Mouse (Mus musculus) spleen, postnatal 36 days (tissue): ENCODE results near the gene Spindoc.

Source experiments
- DNase-seq, 2 experiments: peaks; one replicate each; pipeline ENCODE4 v3.0.0; 2022; ENCODE audit warnings: low spot score in 2 of 2, mixed read lengths in 1 of 2

The Spindoc gene

DNA sequence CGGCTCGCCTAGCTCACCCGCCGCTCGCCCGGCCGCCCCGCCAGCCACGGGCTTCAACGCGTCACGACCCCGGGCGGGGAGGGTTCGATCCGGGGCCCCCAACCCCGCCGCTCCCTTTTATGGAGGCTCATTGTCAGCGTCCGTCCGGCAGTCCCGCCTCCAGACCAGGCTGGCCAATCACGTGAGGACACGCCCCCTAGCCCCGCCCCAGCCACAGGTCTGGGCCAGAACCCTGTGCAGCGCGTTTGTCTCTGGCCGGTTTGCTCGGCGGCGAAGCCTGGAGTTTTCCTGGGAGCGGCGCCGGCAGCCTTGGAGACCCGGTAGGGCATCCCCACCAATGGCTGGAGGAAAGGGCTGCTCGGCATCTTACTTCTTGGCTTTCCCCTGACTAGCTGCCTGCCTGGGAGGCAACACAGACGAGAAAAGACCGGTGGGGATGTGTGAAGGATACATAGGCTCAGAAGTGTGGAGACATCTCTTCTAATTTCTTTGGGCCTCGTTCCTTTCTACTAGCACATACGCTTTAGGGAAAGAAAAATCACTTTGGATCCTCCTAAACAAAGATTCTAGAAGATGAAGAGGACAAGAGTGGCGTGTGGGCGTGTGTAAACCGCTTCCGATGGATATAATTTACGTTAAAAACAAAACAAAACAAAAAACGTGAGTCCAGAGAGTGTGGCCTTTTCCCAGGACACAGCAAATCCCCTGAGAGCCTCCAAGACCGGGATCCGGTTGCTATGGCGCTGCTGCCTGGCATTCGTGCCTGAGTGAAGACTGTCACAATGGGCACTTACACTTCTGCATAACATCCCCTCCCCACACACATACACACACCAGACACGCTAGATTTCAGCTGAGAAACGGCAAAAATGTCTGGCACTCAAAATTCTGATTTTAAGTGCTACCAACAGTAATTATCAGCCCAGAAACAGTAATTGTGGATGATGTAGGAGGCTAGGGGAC lies at the start of gene Spindoc:
TSS of gene Spindoc (minus strand) at position 92 of the 963 bp plus-strand sequence.
- DNase-seq = peak; percentile 94 to 96

DNA sequence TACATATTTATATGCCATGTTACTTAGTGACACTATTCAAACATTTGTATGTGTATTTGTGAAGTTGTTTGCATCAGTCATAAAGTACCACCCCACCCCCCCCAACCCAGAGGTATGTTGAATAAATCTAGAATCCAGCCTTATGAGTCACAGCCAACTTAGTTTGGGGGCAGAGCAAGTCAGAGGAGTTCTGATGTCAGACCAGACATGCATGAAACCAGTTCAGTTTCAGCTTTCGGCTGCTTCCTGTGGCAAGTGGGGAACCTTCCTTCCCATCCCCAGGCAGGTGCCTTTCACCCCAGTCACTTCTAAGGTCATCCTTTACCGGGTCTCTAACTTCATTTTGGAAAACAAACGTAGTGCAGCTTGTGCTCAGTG lies 42.6 kb upstream of the Spindoc start:
- DNase-seq = no peak

DNA sequence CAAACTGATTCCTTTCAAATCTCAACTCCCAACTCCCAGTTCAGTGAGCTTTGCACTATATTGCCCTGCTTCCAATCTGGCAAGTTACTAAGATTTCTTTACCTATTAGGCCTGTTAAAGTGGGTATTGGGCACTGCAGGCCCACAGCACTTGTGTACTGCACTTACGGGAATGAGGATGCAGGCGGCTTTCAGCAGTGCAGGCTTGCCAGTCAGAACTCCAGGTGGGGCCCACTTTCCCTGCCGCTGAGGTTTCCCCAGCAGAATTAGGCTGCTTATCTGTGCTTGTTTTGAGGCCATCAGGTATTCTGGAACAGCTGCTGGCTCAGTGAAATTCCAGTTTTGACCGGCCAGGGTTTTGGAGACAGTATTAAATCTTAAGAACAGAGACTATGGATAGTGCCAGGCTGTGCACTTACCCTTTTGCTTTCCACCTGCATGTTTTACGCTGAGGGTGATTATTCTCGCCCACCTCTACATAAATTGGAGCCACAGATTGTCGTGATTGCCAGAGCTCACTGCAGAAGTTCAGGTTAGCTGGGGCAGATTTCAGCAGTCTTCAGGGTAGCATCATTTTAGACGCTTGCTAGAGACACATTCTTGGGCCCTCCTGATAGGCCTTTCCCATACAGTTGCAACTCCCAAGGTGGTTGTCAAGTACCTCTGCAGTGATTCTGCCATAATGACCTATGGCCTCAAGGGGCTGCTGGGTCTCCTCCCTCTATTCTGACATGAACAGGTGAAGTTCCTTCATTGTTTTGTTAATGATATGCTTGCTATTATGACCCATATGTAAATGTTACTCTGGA lies 42.0 kb upstream of the Spindoc start:
- DNase-seq = no peak

DNA sequence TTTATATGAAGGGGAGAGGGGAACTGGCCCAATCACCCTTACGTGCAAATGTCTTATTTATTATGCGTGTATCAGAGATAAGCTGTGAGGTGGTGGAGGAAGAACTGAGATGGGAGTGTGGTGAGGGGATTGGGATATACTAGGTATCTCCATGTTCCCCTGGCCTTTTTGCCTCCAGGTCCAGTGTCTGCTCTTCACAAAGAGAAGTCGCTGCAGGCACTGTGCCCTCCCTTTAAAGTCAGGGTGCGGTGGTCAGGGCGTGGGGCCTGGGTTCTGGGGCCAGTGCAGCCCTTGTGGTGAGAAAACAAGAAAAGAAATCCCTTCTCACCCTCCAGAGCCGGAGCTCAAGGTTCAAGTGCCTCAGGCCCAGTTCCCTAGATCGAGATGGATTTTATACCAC lies 41.3 kb upstream of the Spindoc start:
- no peak for DNase-seq

DNA sequence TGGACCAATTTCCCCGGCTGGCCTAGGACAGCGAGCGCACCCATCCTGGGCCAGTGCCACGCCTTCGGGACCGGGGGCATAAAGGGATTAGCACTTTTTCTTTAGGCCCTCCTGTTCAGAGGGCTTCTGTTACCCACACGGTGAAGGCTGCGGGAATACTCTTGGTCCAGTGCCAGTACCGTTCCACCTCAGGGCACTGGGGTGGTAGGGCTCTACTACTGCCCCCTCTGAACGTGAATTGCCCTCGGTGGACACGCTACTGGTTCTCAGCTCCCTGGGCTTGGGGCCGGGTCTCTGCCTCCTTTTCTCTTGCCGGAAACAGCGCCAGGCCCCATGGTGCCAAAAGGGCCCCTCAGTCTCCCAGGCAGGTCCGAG lies 40.8 kb upstream of the Spindoc start:
- no peak for DNase-seq

DNA sequence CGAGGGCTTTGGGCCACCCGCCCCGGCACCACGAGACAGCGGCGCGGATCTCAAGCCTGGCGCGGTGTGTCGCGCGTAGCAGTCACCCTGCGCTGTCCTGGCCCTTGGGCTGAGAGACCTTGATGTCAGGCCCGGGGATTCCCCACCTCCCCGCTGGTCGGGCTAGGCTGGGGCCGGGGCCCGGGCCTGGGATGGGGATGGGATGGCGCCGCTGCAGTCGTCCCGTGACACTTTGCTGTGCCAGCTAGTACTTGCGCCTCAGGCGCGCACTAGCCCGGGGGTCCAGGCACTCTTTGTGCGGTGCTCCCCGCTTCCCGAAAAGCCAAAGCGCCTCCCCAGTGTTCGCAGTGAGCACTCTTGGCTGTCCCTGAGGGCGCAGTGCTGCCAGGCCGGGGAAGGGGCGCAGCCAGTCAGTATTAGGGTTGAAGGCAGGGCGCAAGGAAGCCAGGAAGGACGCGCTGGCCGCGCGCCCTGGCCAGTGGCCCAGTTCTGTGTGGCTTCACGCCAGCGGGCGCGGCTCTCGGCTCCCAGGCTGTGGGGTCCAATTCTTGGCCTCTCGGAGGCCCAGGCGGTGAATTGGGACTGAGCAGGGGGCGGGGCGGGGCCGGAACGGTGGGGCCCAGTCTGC lies 40.3 kb upstream of the Spindoc start:
- DNase-seq = peak; percentile 29 to 31

DNA sequence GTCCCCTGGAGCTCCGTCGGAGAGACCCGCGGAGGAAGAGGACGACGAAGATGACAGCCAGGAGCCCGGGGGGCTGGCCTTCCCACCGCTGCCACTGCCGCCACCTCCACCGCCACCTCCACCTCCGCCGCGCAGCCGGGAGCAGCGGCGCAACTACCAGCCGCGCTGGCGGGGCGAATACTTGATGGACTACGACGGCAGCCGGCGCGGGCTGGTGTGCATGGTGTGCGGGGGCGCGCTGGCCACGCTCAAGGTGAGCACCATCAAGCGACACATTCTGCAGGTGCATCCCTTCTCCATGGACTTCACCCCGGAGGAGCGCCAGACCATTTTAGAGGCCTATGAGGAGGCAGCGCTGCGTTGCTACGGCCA lies 39.8 kb upstream of the Spindoc start:
- no peak for DNase-seq

DNA sequence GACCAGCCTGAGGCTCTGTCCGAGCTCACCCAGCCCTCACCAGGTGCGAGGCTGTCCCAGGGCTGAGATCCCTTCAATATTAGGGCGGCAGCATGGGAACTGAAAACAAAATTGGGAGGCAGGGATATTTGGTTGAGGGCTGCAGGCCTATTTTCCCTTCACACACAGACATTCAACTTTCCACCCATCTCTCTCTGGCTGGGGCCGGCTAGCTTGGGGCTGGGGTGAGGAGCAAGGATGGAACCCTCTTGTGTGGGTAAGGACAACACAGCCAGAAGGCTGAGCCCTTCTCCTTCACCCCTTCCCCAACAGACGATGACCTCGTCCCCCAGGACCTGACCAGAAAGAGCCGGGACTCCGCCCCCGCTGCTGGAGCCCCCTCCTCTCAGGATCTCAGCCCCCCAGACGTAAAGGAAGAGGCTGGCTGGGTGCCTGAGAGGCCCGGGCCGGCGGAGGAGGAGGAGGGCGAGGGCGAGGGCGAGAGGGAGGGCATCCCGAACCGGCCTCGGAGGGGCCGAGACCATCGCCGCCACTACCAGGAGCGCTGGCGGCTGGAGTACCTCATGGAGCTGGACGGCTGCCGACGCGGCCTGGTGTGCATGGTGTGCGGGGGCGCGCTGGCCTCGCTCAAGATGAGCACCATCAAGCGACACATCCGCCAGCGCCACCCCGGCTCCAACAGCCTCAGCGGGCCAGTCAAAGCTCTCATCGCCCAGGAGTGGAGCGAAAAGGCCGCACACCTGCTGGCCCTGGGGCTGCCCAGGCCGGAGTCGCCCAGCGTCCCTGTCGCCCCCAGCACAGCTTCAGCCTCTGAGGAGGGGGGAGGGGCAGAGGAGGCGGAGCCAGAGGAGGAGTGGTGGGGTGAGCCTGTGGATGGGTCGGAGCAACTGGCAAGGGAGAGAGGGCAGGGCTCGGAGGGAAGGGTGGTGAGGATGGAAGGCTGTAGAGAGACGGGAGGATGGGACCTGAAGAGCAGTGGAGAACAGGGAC lies 39.1 kb upstream of the Spindoc start:
- no peak for DNase-seq

DNA sequence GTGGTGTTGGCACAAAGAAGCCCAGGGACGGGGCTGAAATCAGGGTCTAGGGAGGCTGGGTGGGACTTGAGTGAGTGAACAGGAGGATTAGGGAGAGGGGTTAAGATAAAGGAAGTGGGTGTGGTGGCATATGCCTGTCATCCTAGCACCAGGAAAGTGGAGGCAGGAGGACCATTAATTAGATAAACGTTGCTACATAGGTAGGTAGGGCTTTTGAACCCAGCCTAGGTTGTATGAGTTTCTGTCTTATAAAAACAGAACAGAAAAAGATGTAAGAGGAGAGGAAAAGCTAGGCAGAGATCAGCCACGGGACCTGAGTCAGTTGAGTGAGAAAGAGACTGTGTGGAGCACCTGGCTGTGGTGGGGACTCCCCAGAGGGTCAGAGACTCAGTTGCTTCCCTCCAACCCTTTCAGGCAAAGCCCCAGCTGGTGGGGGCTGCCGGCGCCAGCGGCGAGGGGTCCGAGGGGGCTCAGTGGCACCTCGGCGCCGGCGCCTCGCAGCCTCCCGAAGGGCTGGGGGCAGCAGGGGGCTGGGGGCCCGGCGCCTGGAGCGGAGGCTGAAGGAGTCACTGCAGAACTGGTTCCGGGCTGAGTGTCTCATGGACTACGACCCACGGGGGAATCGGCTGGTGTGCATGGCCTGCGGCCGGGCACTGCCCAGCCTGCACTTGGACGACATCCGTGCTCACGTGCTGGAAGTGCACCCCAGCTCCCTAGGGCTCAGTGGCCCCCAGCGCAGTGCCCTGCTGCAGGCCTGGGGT lies 38.2 kb upstream of the Spindoc start:
- no peak for DNase-seq

DNA sequence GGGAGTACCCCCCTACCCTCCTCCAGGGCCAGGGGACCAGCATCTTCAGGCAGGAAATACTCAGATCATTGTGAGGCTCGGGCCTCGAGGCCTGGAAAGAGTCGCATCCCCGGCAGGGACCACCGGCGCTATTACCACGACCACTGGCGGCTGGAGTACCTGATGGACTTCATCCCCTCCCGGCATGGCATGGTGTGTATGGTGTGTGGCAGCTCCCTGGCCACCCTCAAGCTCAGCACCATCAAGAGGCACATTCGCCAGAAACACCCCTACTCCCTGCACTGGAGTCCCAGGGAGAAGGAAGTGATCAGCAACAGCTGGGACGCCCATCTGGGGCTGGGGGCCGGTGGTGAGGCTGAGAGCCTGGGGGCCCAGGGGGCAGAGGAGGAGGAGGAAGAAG lies 37.3 kb upstream of the Spindoc start:
- no peak for DNase-seq

DNA sequence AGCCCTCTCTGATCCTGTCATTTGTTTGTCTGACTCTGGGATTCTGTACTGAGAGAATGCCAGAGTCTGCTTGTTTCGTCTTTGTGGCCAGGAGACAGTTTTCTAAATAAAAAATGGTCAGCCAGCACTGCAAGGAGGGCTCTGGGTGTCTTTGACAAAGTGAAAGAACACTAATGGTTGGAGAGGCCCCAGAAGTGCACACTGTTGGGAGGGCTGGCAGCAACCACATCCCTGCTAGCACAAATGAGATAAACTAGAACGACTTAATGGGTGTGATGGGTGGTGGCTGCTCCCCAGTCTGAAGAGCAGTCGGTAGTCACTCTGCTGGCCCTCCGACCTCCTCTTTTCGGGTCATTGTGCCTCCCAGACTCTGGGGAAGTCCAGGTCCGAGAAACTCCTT lies 36.3 kb upstream of the Spindoc start:
- DNase-seq = no peak

DNA sequence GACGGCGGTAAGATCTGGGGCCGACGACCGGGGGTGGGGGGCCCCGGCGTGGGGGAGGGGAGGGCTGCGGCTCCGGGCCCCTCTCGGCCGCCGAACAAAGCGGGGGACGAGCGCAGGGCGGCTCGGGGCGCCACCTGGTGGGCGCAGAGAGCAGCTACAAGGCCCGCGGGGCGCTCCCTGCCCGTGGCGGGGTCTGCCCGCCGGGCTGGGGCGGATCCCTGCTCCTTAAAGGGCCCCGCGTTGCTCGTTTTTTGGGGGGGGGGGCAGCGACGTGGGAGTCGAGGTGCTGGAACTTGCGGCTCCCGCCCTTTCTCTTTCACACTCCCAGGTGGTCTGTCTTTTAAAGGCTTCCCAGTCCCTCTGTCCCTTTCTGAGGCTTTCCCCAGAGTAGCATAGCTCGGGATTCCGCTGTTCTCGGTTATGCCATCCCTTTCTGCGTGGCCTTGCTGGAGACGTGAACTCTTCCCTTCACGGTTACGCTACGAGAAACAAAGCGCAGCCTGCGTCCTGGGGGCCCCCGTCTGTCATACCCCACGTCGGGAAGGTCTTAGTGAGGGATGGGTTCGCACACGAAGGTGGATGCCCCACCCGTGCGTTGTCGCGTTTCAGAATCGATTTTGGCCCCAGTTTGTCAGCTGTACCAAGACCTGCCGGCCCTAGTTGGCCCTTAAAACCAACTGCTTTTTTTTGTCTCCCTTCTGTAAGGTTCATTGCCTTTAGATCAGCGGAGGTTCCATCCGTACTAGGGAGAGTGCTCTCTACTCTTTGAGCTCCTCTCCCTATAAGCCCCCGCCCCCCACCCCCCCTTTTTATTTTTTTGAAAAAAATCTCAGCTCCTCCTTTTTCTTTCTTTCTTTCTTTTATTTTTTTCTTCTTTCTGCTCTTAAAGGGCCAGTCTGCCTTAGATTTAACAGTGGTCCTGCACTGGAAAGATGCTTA lies 35.4 kb upstream of the Spindoc start:
- DNase-seq = peak; percentile 61 to 69

DNA sequence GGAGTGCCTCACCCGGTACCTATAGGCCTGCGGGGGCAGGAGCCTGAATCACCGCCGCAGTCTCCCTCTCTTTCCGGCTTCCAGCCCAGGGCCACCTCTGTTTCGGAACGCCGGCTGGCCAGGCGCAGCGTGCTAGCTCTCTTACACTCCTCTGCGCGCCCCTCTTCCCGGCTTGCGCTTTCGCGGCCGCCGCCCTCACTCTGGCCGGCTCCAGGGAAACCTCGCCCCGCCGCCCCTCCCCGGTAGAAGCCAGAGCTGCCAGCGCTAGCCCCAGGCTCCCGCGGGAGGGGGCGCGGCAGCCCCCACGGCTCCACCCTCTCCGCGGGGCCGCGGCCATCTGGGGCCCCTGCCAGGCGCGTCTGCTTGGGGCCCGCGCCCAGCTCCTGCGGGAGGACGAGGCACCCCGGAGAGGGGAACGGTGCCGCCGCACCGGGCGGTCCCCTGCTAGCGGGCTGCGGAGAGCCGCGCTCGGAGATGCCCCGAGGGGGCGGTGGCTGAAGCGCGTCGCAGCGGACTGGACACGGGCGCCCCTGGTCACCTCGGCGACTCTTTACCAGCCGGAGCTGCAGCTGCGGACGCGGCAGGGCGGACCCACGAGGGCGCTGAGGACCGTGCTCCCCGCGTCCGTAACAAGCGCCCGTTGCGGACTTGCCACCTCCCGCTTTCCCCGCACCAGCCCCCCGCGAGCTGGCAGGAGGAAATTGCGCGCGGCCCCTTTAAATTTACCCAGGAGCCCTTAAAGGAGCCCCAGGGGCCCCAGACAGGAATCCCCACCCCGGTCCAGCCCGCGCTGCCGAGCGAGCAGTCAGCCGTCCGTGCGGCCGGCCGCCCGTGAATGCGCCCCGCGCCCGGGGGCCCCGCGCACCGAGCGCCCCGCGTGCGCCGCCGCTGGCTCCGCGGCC lies 34.3 kb upstream of the Spindoc start, which contains the start of gene 2700081O15Rik:
TSS of gene 2700081O15Rik (plus strand) at position 792 of the 902 bp plus-strand sequence.
- DNase-seq = peak; percentile 59 to 63

DNA sequence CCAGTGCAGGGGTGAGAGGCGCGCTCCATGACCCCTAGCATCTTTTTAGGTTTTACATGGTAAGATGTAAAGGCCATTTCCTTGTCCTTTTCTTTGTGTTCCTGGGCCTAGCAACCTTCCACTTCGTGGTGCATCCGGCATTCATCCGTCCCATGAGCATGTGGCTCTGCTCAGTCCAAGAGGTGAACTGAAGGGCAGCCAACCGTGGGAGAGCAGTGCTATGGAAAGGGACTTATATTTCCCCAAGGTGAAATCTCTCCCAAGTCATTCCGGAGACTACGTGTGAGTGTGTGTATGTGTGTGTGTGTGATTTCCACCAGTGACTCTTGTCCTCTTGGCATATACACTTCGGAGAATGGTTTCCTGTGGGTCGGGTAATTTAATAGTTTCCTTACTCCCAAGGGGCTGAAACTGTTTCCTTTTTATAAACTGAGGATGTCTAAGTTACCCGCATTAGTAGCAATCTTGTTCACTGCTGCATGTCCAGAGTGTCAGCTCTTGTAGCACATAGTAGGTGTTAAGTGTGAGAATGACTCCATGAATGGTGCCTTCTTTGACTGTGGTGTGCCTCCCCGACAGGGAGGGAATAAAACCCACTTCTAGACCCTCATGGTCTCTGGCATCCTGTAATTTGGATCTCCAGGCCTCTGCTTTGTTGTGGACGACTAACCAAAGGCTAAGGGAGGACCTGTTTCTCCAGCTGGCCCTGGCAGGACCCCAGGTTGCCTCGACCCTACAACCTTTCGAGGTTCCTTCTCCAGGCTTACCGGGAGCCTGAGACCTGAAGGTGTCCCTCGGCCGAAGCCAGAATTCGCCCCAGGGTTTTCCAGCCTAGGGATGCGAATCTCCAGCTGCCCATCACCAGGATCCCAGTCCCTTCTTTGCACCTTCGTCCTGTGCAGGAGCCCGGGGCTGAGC lies 33.4 kb upstream of the Spindoc start:
- no peak for DNase-seq

DNA sequence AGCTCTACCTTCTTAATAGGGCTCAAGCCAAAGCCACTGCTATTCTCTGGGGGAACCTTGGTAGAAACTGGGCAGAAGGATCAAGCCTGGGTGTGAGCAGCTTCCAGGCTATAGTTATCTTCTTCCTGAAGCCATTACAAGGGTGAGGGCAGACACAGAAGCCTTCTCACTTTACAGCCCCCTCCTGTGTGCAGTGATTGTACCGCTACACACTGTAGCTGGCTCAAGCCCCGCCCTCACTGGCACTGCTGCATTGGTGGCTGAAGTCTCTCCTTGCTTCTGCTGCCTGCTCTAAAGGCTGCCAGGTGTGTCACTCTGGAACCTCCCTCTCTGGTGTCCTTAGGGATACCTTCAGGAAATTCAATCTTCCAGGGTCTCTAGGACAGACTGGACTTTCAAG lies 29.6 kb upstream of the Spindoc start:
- no peak for DNase-seq

DNA sequence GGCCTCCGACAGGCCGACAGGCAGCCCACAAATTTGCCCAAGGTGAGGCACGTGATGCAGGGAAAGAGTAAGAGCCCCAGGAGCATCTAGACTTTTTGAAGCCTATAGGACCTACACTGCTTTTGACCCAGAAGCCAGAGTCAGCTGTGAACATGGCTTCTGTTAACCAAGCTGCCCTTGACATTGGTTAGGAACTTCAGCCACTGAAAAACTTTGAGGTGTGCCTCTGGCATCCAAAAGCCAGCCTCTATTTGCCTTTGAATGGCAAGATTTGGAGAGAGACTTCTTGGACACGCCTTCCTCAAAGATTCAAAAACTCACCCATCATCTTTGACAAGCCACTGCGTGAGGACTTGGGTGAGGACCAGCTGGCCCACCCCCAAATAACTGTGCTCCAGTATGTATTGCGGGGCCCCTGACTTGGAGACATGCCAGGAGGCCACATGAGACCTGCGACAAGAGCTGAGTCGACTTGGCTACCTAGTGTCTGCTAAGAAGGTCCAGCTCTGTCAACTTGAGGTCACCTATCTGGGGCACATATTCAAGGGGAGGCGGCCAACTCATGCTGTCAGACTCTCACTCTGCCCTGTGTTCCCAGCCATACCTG lies 21.9 kb upstream of the Spindoc start:
- DNase-seq = no peak

DNA sequence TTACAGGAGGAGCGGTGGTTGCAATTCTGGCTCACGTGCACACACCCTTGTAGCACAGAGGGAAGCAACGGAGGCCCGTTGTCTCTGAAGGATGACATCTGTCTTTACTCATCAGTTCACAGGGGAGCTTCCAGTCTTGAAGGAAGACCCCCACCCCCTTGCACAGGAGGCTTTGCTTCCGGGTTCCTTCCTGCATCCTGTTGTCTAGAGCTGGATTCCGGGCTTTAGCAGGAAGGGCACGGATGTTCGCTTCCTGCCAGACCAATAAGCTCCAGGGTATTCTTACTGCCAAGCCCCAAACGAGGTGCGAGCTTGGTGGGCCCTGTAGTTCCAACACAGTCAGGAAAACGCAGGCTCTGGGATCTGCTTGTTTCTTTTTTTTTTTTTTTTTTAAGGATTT lies 17.8 kb upstream of the Spindoc start:
- DNase-seq = no peak
